In the genomic region with DNA sequence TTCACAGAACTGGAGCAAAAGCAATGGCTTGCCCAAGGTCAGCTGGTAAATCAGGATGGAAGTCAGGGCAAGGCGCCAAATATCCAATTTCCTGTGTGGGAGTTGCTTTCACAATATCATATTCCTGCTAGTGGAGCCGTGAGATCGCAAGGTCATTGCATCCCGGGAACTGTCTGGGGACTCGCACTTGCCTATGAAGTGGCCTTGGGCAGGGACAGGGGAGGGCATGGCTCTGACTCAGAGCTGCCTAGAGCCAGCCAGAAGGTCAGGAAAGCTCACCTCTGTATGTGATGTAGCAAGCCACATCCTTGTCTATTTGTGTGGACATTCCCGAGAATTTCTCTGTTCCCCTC, we compare ENCODE assay signal across 9 mouse cellular contexts. TPM values are rescaled to one million over a fixed set of nuclear protein-coding genes. Genes with fewer than 3 reads are reported as not detected.
DNase-seq lines count a peak whose midpoint lies in the region; ATAC-seq and TF ChIP-seq lines count a peak whose summit lies in the region.
"Had no signal": no experiment of that assay in that cellular context is flagged by ENCODE, and none has a peak within 500 bp of the region (broad histone marks: within the 10 kb centered on the region; RNA-seq: fewer than 3 reads in every experiment).

No protein-coding gene starts in this region.

- H3K36me3 ChIP-seq in heart, adult 2 months (ENCODE audit: control insufficient read depth, insufficient read depth, low read length) = peaks cover 3% of the 10 kb centered on the region
- no peaks in the 10 kb centered on the region for H3K36me3 ChIP-seq in heart, embryonic 11.5 days (ENCODE audit: control insufficient read depth, insufficient read depth, low read length)
- no peaks in the 10 kb centered on the region for H3K36me3 ChIP-seq in embryonic facial prominence, embryonic 10.5 days (replicated peaks)
- no peaks in the 10 kb centered on the region for H3K36me3 ChIP-seq in intestine, embryonic 16.5 days (ENCODE audit: control insufficient read depth, insufficient read depth, low read length)
- H3K36me3 ChIP-seq in forebrain, embryonic 15.5 days = no peaks in the 10 kb centered on the region
- no peaks in the 10 kb centered on the region for H3K36me3 ChIP-seq in midbrain, embryonic 14.5 days (ENCODE audit: control insufficient read depth, insufficient read depth, low read length)

- TF ChIP-seq CTCF in heart, adult 2 months (IDR thresholded peaks at IDR 0.05) = no peak

- peak; percentile 37 to 51 for DNase-seq in heart, adult 2 months
- peak; percentile 26 for DNase-seq in embryonic facial prominence, embryonic 10.5 days (ENCODE audit: low spot score)
- peak; percentile 43 to 57 for DNase-seq in lung, adult 18-20 months
- no peak for DNase-seq in midbrain, embryonic 14.5 days
- no peak for DNase-seq in left cerebral cortex, adult 18-20 months (ENCODE audit: low spot score in 2 of 2)

- TF ChIP-seq EP300 in heart, adult 2 months (IDR thresholded peaks at IDR 0.05; ENCODE audit: insufficient read depth, low read depth, low read length) = no peak

- ATAC-seq in heart, embryonic 11.5 days (replicated peaks; ENCODE audit: insufficient number of reproducible peaks, low FRiP score, low TSS enrichment) = no peak
- ATAC-seq in intestine, embryonic 16.5 days = peak; percentile 42; the same call in 1 of the 2 replicates
- no peak for ATAC-seq in forebrain, embryonic 15.5 days (replicated peaks)
- no peak for ATAC-seq in midbrain, embryonic 14.5 days (ENCODE audit: low FRiP score, low TSS enrichment)

- no peaks in the 10 kb centered on the region for H3K27me3 ChIP-seq in heart, adult 2 months (ENCODE audit: control insufficient read depth, insufficient read depth, low read length)
- no peaks in the 10 kb centered on the region for H3K27me3 ChIP-seq in heart, embryonic 11.5 days (ENCODE audit: control insufficient read depth, insufficient read depth, low read length)
- no peaks in the 10 kb centered on the region for H3K27me3 ChIP-seq in embryonic facial prominence, embryonic 10.5 days (replicated peaks; ENCODE audit: low read depth, poor library complexity, severe bottlenecking)
- H3K27me3 ChIP-seq in intestine, embryonic 16.5 days (replicated peaks; ENCODE audit: control insufficient read depth, insufficient read depth, low read length) = no peaks in the 10 kb centered on the region
- no peaks in the 10 kb centered on the region for H3K27me3 ChIP-seq in forebrain, embryonic 15.5 days
- H3K27me3 ChIP-seq in midbrain, embryonic 14.5 days (ENCODE audit: control insufficient read depth, insufficient read depth, low read length) = no peaks in the 10 kb centered on the region

- no peaks in the 10 kb centered on the region for H3K79me2 ChIP-seq in heart, adult 2 months (replicated peaks; ENCODE audit: control insufficient read depth, insufficient read depth, low read length)

- H3K4me1 ChIP-seq in heart, adult 2 months (ENCODE audit: control insufficient read depth, insufficient read depth, low read length) = peaks cover 1% of the 10 kb centered on the region
- H3K4me1 ChIP-seq in heart, embryonic 11.5 days (ENCODE audit: control insufficient read depth, insufficient read depth, low read length) = no peaks in the 10 kb centered on the region; the same call in 1 of the 2 replicates
- peaks cover 19% of the 10 kb centered on the region for H3K4me1 ChIP-seq in embryonic facial prominence, embryonic 10.5 days
- no peaks in the 10 kb centered on the region for H3K4me1 ChIP-seq in intestine, embryonic 16.5 days (ENCODE audit: control insufficient read depth, insufficient read depth, low read length)
- 0 out of 2 replicates have a peak, but pooled peaks cover 3% of the 10 kb centered on the region for H3K4me1 ChIP-seq in forebrain, embryonic 15.5 days
- H3K4me1 ChIP-seq in midbrain, embryonic 14.5 days (ENCODE audit: control insufficient read depth, insufficient read depth, low read length) = no peaks in the 10 kb centered on the region

- WGBS in heart, adult 2 months = 22% methylated on average over 6 of the region's 6 CpGs
- WGBS in heart, embryonic 11.5 days (ENCODE audit: insufficient replicate concordance) = 49% methylated on average over 6 of the region's 6 CpGs
- 65% methylated on average over 6 of the region's 6 CpGs for WGBS in embryonic facial prominence, embryonic 10.5 days
- 46% methylated on average over 6 of the region's 6 CpGs for WGBS in intestine, embryonic 16.5 days
- 77% methylated on average over 6 of the region's 6 CpGs for WGBS in forebrain, embryonic 15.5 days
- 85% methylated on average over 6 of the region's 6 CpGs for WGBS in midbrain, embryonic 14.5 days

- intact Hi-C loops in heart, adult 2 months (cut with DNase I) = no loop called here

- TF ChIP-seq POLR2A in heart, adult 2 months (IDR thresholded peaks at IDR 0.05; ENCODE audit: insufficient read depth, low read depth, low read length) = no peak

- H3K27ac ChIP-seq in heart, adult 2 months = no peak overlapping the region
- no peak overlapping the region for H3K27ac ChIP-seq in heart, embryonic 11.5 days (ENCODE audit: low read depth, low read length)
- no peak overlapping the region for H3K27ac ChIP-seq in embryonic facial prominence, embryonic 10.5 days (replicated peaks)
- no peak overlapping the region for H3K27ac ChIP-seq in intestine, embryonic 16.5 days (ENCODE audit: low read length)
- H3K27ac ChIP-seq in forebrain, embryonic 15.5 days (replicated peaks) = no peak overlapping the region
- no peak overlapping the region for H3K27ac ChIP-seq in midbrain, embryonic 14.5 days (replicated peaks; ENCODE audit: low read depth, low read length)

- H3K4me2 ChIP-seq in heart, embryonic 11.5 days = no peak overlapping the region
- no peak overlapping the region for H3K4me2 ChIP-seq in intestine, embryonic 16.5 days (ENCODE audit: low read depth, low read length)
- no peak overlapping the region for H3K4me2 ChIP-seq in forebrain, embryonic 15.5 days (replicated peaks)
- no peak overlapping the region for H3K4me2 ChIP-seq in midbrain, embryonic 14.5 days (ENCODE audit: low read length)

- H3K9me3 ChIP-seq in heart, embryonic 11.5 days (replicated peaks; ENCODE audit: control insufficient read depth, low read length) = no peaks in the 10 kb centered on the region
- H3K9me3 ChIP-seq in embryonic facial prominence, embryonic 10.5 days = no peaks in the 10 kb centered on the region
- no peaks in the 10 kb centered on the region for H3K9me3 ChIP-seq in intestine, embryonic 16.5 days (ENCODE audit: control insufficient read depth, low read length)
- no peaks in the 10 kb centered on the region for H3K9me3 ChIP-seq in forebrain, embryonic 15.5 days
- H3K9me3 ChIP-seq in midbrain, embryonic 14.5 days (ENCODE audit: control insufficient read depth, low read length) = no peaks in the 10 kb centered on the region

- H3K4me3 ChIP-seq in heart, adult 2 months = no peak overlapping the region
- no peak overlapping the region for H3K4me3 ChIP-seq in heart, embryonic 11.5 days (ENCODE audit: low read depth, low read length)
- no peak overlapping the region for H3K4me3 ChIP-seq in embryonic facial prominence, embryonic 10.5 days
- no peak overlapping the region for H3K4me3 ChIP-seq in intestine, embryonic 16.5 days (ENCODE audit: low read length)
- H3K4me3 ChIP-seq in forebrain, embryonic 15.5 days = no peak overlapping the region
- no peak overlapping the region for H3K4me3 ChIP-seq in midbrain, embryonic 14.5 days (replicated peaks; ENCODE audit: low read depth, low read length)

- no peak overlapping the region for H3K9ac ChIP-seq in heart, adult 2 months (ENCODE audit: low read depth, low read length)
- H3K9ac ChIP-seq in heart, embryonic 11.5 days (ENCODE audit: low read depth, low read length) = no peak overlapping the region
- no peak overlapping the region for H3K9ac ChIP-seq in intestine, embryonic 16.5 days (ENCODE audit: low read depth, low read length)
- no peak overlapping the region for H3K9ac ChIP-seq in forebrain, embryonic 15.5 days (replicated peaks)
- H3K9ac ChIP-seq in midbrain, embryonic 14.5 days (replicated peaks; ENCODE audit: low read length) = no peak overlapping the region

RNA-seq across cellular contexts. Expression of a gene that starts 49.2 kb away (rescaled TPM):
- not detected for total RNA-seq in heart, adult 2 months (2021)
- polyA plus RNA-seq in heart, adult 2 months (2012; rRNA removed) = not detected in 2 replicates
- not detected in 2 replicates for polyA plus RNA-seq in heart, embryonic 11.5 days (2014; fragmentation: Nextera tagmentation; extraction: Ambion mirVana)
- not detected in 2 replicates for polyA plus RNA-seq in embryonic facial prominence, embryonic 10.5 days (2016; fragmentation: Nextera tagmentation; extraction: Ambion mirVana)
- polyA plus RNA-seq in intestine, embryonic 16.5 days (2015; fragmentation: Nextera tagmentation; extraction: Ambion mirVana) = not detected in 2 replicates
- not detected in 2 replicates for polyA plus RNA-seq in forebrain, embryonic 15.5 days (2015; fragmentation: Nextera tagmentation; extraction: Ambion mirVana)
- not detected in 2 replicates for polyA plus RNA-seq in midbrain, embryonic 14.5 days (2014; fragmentation: Nextera tagmentation; extraction: Ambion mirVana)
- not detected for total RNA-seq in left cerebral cortex, adult 18-20 months (2021)
- polyA plus RNA-seq: neural tube, embryonic 11.5 days had no signal

Comparison
In these comparisons a context has a peak if more than half of its experiments do, and no peak if none do; other contexts are left out.
1. DNase-seq: peak in heart, adult 2 months (2 of 2), embryonic facial prominence, embryonic 10.5 days (single experiment) and lung, adult 18-20 months (2 of 2); none in midbrain, embryonic 14.5 days (single experiment) and left cerebral cortex, adult 18-20 months (0 of 2).